Mouse (Mus musculus) MN1 (cell line): ENCODE data around the gene Gm8879.
"Not testable (repeated sequence)": the region's sequence is repeated elsewhere in the genome, so short reads cannot be mapped to it uniquely, and the experiment has no call there.

Source experiments
- DNase-seq: peaks from one replicate; pipeline ENCODE4 v3.0.0-alpha.2; 2016; ENCODE audit warnings: low spot score

The Gm8879 gene

DNA sequence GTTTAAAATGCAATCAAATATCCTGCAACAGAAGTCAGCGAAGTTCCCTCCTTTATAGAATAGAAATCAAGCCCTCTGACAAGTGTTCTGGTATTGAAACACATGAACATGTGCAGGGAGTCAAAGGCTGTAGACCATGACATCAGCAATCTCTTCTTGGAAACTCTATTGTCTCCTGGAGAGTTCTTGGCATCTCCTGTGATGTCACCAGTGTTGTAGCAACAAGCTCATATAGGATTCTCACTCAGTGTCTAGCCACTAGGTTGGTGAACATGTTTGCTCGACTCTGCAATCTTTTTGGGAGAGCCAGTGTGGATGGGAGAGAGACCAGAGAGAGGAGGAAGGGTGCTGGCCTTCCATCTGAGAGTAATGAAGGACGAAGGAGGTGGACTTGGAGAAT, at the start of gene Gm8879:
Gene Gm8879 (plus strand): TSS at position 301 of the 400 bp plus-strand sequence.
- not testable (repeated sequence) for DNase-seq

DNA sequence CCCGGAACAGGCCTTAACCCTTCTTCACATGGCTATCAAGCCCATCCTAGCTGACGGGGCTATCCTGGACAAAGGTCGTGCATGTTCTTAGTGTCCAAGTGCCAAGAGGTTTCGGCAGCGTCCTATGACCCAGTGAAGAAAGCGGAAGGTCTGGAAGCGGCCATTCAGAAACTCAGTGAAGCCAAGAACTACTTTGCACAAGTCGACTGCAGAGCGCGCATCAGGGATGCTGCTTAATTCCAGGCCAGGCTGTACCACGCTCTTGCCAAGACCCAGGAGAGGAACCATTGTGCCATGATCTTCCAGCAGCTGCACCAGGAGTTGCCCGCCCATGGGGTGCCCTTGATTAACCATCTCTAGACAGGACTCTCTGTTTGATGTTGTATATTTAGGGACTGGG, 10.6 kb downstream of the Gm8879 start:
- DNase-seq: not testable (repeated sequence)
